Mouse (Mus musculus) macrophage (primary cell): ENCODE data around the gene Abhd14a. TPM values are rescaled to one million over a fixed set of nuclear protein-coding genes. Genes with fewer than 3 reads are reported as not detected.

Experiments used
- H3K27ac ChIP-seq: fragments of 350-480 bp; formaldehyde crosslinking; 2 replicates; pipeline ENCODE4 v1.9.0; 2021
- H3K36me3 ChIP-seq: fragments of 350-480 bp; formaldehyde crosslinking; 2 replicates; pipeline ENCODE4 v1.9.0; 2021; ENCODE audit errors: inconsistent target
- H3K4me3 ChIP-seq: fragments of 350-480 bp; formaldehyde crosslinking; 2 replicates; pipeline ENCODE4 v1.9.0; 2021; ENCODE audit errors: inconsistent target
- H3K79me2 ChIP-seq: fragments of 350-480 bp; formaldehyde crosslinking; 2 replicates; pipeline ENCODE4 v1.9.0; 2021; ENCODE audit errors: inconsistent target
- WGBS: methylation state at CpG from one replicate; pipeline ENCODE4 v1.1.7; 2026; ENCODE audit warnings: inconsistent platforms; ENCODE audit not compliant: missing documents; 5-methylcytosine and 5-hydroxymethylcytosine counted together
- polyA plus RNA-seq: library from polyadenylated mRNA; stranded (reverse); fragments of 250-400 nt; gene quantifications from 3 replicates; pipeline ENCODE4 v1.2.4, GENCODE M21; 2018; ENCODE audit warnings: inconsistent platforms

Gene Abhd14a
- polyA plus RNA-seq, 1 experiment from 2014 or later = 3.5 TPM

DNA sequence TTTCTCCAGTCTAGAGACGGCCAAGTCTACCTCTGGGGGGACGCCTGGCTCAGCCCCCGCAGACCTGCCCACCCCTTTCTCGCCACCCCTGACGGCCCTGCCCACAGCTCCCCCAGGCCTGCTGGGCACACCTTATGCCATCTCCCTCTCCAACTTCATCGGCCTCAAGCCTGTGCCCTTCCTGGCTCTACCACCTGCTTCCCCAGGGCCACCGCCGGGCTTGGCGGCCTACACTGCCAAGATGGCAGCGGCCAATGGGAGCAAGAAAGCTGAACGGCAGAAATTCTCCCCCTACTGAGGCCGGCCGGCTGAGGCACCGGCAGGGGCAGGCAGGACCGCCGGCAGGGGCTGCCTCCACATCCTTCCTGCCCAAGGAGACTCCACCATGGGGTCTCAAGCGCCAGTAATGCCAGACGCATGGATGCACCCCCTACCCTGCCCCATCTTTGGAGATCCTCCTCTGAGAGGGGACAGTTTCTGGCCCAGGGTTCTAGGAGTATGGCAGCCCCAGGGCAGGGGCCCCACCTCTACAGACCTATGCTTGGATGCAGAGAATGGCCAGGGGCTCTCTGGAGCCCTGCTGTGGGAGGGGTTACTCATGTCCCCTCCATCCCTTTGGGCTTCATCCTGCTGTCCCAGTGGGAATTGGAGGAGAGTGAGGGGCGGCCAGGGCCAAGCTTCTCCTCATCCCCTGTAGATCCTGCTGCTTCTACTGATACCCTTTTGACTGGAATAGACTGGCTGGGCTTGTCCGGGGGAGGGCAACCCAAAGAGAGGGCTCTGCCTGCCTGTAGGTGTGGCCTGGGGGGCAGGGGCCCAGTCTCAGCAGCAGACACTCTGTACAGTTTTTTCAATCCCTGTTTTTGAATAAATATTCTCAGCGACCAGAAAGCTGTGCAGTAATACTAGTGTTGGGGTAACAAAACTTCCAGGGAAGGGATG, 15.9 kb upstream of the Abhd14a start:
- no peak overlapping the region for H3K27ac ChIP-seq
- no peaks in the 10 kb centered on the region for H3K79me2 ChIP-seq
- H3K4me3 ChIP-seq = no peak overlapping the region
- 94% methylated on average over 21 of the region's 21 CpGs for WGBS
- no peaks in the 10 kb centered on the region for H3K36me3 ChIP-seq

DNA sequence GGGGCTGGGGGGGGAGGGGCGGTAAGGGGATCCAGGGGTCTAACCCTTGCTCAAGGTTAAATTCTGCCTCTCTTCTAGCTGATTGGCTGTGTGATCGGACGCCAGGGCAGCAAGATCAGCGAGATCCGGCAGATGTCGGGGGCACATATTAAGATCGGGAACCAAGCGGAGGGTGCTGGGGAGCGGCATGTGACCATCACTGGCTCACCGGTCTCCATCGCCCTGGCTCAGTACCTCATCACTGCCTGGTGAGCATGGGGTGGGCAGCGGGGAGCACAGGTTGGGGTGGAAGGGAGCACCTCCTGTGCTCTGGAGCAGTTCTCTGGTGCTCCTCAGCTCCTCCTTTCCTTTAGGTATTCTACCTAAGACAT, 14.9 kb upstream of the Abhd14a start:
- Histone ChIP-seq H3K27ac (no peak overlapping the region), H3K4me3 (no peak overlapping the region), H3K36me3 (no peaks in the 10 kb centered on the region), H3K79me2 (no peaks in the 10 kb centered on the region)
- 96% methylated on average over 8 of the region's 12 CpGs for whole genome bisulfite sequencing

DNA sequence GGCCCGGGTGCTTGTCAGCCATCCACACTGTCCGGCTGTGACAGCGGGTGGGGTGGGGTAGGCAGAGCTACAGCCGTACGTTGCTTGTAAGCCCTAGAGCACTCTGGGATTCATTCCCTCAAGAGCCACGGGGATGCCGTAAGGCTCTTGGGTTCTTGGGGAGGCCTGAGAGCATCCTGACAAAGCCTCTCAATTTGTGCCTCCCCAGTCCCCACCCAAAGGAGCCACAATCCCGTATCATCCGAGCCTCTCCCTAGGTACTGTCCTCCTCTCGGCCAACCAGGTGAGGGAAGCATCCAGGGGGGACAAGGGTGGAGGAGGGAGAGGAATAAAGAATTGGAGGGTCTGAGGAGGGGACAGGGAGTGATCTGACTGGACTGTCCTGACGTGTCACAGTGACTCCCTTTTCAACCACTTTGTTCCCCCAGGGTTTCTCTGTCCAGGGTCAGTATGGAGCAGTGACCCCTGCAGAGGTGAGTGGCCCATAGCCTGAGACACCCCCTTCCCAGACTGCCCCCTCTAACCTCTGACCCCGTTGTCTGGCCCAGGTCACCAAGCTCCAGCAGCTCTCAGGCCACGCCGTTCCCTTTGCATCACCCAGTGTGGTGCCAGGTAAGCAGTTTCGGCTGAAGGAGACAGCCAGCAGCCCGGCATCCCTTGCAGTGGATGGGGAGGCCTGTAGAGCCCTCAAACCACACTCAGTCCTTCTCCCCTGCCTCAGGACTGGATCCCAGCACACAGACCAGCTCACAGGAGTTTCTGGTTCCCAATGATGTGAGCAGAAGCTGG, 14.4 kb upstream of the Abhd14a start:
- H3K36me3 ChIP-seq = no peaks in the 10 kb centered on the region

DNA sequence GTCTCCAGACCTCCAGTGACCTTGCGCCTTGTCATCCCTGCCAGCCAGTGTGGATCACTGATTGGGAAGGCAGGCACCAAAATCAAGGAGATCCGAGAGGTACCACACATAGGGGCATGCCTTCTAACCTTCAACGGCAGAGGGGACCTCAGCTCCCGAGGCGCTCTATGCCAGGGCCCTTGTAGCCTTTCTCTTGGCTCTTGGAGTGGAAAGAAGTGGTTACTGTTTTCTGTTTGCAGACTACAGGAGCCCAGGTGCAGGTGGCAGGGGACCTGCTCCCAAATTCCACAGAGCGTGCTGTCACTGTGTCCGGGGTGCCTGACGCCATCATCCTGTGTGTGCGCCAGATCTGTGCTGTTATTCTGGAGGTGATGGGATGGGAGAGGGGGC, 13.5 kb upstream of the Abhd14a start:
- H3K4me3 ChIP-seq = no peak overlapping the region
- 95% methylated on average over 9 of the region's 9 CpGs for WGBS
- no peaks in the 10 kb centered on the region for H3K36me3 ChIP-seq
- H3K79me2 ChIP-seq = no peaks in the 10 kb centered on the region
- no peak overlapping the region for H3K27ac ChIP-seq

More for the DNA sequence above, 14.4 kb upstream of the Abhd14a start:
- no peak overlapping the region for H3K27ac ChIP-seq
- no peaks in the 10 kb centered on the region for H3K79me2 ChIP-seq
- H3K4me3 ChIP-seq = no peak overlapping the region
- WGBS = 91% methylated on average over 15 of the region's 16 CpGs

DNA sequence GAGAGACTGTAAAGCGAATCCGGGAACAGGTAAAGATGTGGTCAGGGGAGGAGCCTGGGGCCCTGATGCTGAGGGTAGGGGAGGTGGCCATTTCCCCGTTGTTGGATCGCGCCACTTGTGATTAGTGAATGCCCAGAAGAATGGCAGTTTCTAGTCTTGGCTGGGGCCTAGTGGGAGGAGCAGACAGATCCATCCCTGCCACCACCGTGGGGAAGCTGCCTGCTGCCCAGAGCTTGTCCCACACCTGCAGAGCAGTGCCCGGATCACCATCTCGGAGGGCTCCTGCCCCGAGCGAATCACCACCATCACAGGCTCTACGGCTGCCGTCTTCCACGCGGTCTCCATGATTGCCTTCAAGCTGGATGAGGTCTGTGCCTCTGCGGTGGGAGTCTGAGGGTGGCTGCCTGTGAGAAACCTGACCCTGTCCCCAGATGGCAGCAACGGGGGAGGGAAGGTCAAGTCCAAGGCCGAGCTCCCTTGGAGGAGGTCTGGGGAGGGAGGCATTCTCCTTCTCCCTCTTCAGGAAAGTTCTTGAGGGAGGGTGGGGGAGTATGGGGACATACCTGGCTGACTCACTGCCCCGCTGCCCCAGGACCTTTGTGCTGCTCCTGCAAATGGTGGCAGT, 13.0 kb upstream of the Abhd14a start:
- H3K36me3 ChIP-seq = no peaks in the 10 kb centered on the region

DNA sequence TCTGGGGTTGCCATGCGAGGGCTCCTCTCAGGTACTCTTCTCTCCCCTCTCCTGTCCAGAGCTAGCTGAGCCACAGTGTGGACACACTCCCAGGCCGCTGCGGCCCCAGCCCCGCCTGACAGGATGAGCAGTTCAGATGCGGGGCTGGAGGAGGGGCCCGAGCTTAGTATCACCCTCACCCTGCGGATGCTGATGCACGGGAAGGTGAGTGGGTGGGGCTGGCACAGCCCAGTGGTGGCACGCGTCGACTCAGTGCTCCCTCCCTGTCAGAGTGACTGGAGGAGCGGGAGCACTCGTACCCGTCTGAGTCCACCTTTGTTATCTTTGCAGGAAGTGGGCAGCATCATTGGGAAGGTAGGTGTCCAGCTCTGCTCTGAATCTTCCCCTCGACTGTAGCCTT, 12.5 kb upstream of the Abhd14a start:
- H3K36me3 ChIP-seq = no peaks in the 10 kb centered on the region
- 92% methylated on average over 13 of the region's 15 CpGs for WGBS
- H3K4me3 ChIP-seq = no peak overlapping the region
- no peaks in the 10 kb centered on the region for H3K79me2 ChIP-seq
- H3K27ac ChIP-seq = no peak overlapping the region

More for the DNA sequence above, 13.0 kb upstream of the Abhd14a start:
- H3K79me2 ChIP-seq = no peaks in the 10 kb centered on the region
- H3K4me3 ChIP-seq = no peak overlapping the region
- 92% methylated on average over 16 of the region's 18 CpGs for WGBS
- H3K27ac ChIP-seq = no peak overlapping the region

DNA sequence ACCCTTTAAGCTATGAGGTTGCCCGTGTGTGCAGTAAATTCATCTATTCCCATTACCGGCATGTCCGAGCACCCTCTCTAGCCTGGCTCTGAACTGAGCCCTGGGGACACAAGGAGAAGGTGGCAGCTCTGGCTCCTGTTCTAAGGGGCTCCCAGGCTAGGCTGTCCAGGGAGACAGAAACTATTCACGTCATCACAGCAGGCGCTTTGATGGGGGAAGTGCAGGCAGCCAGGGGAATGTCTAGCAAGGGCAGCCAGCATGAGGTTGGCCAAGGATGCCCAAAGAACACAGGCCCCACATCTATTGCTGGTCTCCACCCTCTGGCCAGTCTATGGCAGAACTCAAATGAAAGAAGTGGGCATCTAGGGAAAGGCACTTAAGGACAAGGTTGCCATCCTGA, 10.4 kb upstream of the Abhd14a start:
- H3K27ac ChIP-seq = no peak overlapping the region
- 95% methylated on average over 5 of the region's 5 CpGs for WGBS
- no peaks in the 10 kb centered on the region for H3K36me3 ChIP-seq
- no peaks in the 10 kb centered on the region for H3K79me2 ChIP-seq
- H3K4me3 ChIP-seq = no peak overlapping the region

DNA sequence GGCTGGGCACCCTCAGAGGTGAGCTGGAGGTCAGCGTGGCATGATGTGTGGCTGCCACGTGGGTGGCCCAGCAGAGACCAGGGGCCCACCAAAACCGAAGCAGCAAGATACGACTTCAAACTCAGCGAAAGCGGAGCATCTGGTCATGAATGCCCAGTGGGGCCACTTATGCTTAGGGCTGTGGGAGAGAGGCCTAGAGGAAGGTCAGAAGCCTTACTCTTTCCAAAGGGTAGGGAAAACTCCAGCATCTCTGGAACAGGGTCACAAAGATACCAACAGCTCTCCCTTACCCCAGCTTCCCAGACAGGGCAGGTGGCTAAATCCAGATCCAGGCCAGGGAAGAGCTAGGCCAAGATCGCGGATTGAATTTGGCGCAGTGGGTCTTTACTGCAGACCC, 9.7 kb upstream of the Abhd14a start:
- no peaks in the 10 kb centered on the region for H3K36me3 ChIP-seq
- no peak overlapping the region for H3K27ac ChIP-seq
- H3K79me2 ChIP-seq = no peaks in the 10 kb centered on the region
- 92% methylated on average over 9 of the region's 9 CpGs for WGBS
- H3K4me3 ChIP-seq = no peak overlapping the region

DNA sequence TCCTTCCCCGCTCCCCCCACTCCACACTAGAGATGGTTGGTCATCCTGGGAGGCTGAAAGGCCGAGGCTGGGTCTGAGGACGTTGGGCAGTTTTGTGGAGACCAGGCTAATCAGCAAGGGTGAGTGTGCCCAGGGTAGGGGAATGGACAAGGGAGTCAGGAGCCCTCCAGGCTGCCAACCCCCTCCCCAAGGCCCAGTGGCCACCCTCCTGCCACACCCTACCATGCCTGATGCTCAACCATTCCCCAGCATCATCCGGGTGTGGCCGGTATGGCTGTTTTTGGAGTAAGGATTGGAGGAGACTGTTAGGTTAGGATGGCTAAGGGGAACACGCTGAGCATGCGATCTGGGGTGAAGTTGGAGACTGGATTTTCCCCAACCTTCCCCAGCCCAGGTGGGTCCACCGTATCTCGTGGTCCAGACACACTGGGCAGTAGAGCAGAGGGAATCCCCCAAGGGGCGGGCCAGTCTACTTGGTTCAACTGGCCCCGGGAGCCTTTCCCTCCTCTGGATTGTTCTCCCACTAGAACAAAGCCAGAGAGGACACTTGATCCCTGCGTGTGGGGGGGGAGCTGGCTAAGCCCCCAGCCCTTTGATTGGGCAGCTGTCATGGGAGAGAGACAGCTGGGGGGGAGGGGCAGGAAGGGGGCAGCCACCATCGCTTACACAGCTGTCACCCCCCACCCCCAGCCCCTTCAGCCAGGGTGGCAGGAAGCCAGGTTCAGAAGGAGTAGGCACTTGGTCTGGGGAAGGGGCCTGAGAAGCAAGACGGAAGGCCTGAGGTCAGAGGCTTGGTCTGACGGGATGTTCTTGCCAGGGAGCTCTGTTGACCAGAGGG, 9.1 kb upstream of the Abhd14a start:
- Histone ChIP-seq H3K4me3 (no peak overlapping the region), H3K36me3 (no peaks in the 10 kb centered on the region), H3K27ac (no peak overlapping the region), H3K79me2 (no peaks in the 10 kb centered on the region)
- 92% methylated on average over 15 of the region's 15 CpGs for WGBS

DNA sequence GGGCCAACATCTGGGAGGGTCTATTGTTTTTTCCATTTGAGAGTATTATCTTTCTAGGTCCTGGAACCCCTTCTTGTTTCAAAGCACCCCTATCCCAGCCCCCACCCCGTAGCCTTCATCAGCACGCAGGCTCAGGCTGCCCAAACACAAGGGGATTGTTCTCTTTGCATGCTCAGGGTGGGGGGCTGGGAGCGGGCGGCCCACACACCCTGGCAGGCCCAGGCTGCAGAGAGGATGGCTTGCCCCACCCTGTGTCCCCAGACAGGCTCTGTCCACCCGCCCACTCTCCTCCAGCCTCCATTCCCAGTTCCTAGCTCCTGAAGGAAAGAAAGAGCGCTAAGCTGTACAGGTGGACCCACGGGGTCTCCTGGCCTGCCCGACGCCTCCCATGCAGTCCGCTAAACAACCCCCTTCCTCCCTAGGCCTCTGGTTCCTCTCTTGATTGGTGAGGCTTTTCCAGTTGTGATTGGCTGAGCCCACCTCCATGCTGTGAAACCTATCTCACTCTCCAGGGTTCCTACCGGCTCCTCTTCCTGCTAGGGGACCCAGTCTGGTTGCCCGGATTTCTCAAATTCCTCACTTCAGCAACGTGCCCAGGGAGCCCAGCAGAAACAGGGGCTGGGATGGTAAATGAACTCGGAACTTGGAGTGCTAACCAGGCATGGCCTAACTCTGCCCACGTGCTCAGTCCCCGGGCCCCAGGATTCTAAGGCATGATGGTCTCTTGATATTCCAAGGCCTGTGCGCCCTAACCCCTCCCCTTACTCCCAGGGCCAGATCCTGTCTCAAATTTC, 7.6 kb upstream of the Abhd14a start:
- 81% methylated on average over 17 of the region's 17 CpGs for WGBS
- Histone ChIP-seq H3K79me2 (no peaks in the 10 kb centered on the region), H3K36me3 (no peaks in the 10 kb centered on the region), H3K4me3 (no peak overlapping the region), H3K27ac (no peak overlapping the region)

DNA sequence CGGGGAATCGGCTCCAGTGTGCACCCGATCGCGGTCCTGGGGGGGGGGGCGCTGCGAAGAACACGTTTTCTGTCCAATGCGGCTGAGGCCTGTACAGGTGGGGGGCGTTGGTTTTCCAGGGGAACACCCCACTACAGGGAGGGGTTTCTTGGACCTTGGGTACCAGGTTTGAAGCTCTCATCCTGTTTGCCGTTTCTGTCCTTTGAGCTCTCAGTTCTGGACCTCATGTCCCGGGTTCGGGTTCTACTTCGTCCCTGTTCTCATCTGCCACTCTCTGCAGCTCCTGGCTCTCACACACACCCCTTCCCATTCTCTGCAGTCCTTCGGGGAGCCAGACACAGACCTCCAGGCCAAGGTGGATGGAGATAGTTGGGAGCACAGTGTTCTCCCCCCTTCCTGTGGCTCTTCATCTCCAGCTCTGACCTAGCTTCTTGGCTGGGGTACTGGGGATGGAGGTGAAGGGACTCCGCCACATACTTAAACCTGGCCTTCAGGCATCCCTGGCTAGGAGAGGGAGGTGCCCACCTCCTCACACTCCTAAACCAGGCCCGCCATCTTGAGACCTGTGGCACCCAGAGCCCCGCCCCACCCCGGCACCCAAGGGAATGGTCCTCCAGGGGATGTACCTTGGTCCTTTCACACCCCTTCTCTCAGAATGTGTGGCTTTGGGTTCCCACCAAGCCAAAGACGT, 6.7 kb upstream of the Abhd14a start:
- Histone ChIP-seq H3K36me3 (no peaks in the 10 kb centered on the region), H3K79me2 (no peaks in the 10 kb centered on the region), H3K27ac (no peak overlapping the region), H3K4me3 (peak overlapping the region; percentile 15; the same call in 1 of the 2 replicates)
- WGBS = 32% methylated on average over 19 of the region's 20 CpGs

DNA sequence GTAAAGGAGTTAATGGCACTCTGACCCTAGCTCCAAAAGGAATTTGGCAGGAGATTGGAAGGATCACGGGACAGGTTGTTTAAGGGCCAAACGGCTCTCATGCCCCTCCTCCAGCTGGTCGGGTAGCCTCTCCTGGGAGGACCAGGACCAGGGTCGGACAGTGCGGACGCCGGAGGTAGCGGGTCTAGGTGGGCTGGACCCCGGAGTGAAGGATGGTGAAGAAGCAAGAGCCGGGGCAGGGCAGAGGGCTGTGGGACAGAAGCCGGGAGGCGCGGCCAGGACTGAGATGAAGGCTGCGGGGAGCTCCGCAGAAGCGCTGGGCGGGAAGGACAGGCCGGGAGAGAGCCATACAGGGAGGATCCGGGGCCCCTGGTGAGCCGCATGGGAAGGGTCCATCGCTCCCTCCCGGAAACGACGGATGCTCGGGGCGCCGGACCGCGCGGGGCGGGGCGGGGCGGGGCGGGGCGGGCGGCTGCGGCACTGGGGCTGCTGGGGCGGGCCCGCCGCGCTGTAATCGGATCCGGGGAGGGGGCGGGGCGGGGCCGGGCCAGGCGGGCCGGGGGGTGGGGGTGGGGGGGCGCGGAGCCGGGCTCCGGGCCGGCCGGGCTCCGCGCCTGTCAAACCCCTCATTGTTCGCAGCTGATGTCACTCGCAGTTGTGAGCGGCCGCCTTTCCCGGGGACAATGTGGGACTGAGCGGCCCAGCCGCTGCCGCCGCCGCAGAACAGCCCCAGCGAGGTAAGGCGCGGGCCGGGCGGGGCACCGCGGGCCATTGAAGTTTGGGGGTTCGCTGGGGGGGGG, 6.0 kb upstream of the Abhd14a start, which contains the start of gene Pcbp4:
Gene Pcbp4, plus strand, starts transcription at position 21 of the 800 bp plus-strand sequence.
- Histone ChIP-seq H3K79me2 (no peaks in the 10 kb centered on the region), H3K4me3 (peak within 1 kb of the TSS; percentile 17; the same call in 1 of the 2 replicates), H3K36me3 (no peaks in the 10 kb centered on the region), H3K27ac (no peak within 1 kb of the TSS)
- 2% methylated on average over 54 of the region's 74 CpGs for WGBS
